Mouse (Mus musculus) midbrain, embryonic 14.5 days (tissue): ENCODE results near the gene Basp1. TPM values are rescaled to one million over a fixed set of nuclear protein-coding genes. Genes with fewer than 3 reads are reported as not detected.

Experiments
- ATAC-seq: fragments of 200-750 bp; cut with Nextera tagmentation; 2 replicates; pipeline ENCODE4 v1.8.0; 2017; ENCODE audit warnings: moderate number of reproducible peaks, moderate library complexity; ENCODE audit not compliant: low FRiP score, low TSS enrichment
- DNase-seq: peaks from one replicate; pipeline ENCODE4 v3.0.0-alpha.2; 2015
- H3K27ac ChIP-seq: fragments of 300-500 bp; sonication (generic); replicated peaks from 2 replicates; pipeline ENCODE4 v1.5.1; 2014; ENCODE audit warnings: mild to moderate bottlenecking, low read depth, low read length, moderate library complexity
- H3K27me3 ChIP-seq: fragments of 300-500 bp; sonication (generic); 2 replicates; pipeline ENCODE4 v1.6.1; 2014; ENCODE audit warnings: low read length, control low read depth, mixed read lengths; ENCODE audit not compliant: control insufficient read depth, insufficient read depth
- H3K36me3 ChIP-seq: fragments of 300-500 bp; sonication (generic); 2 replicates; pipeline ENCODE4 v1.6.1; 2014; ENCODE audit warnings: low read length, control low read depth; ENCODE audit not compliant: control insufficient read depth, insufficient read depth
- H3K4me1 ChIP-seq: fragments of 300-500 bp; sonication (generic); 2 replicates; pipeline ENCODE4 v1.6.1; 2014; ENCODE audit warnings: mild to moderate bottlenecking, antibody characterized with exemption, low read length, control low read depth; ENCODE audit not compliant: control insufficient read depth, insufficient read depth
- H3K4me2 ChIP-seq: fragments of 300-500 bp; sonication (generic); 2 replicates; pipeline ENCODE4 v1.6.1; 2014; ENCODE audit warnings: mild to moderate bottlenecking, low read length, moderate library complexity
- H3K4me3 ChIP-seq: fragments of 300-500 bp; sonication (generic); replicated peaks from 2 replicates; pipeline ENCODE4 v1.5.1; 2014; ENCODE audit warnings: low read depth, low read length
- H3K9ac ChIP-seq: fragments of 300-500 bp; sonication (generic); replicated peaks from 2 replicates; pipeline ENCODE4 v1.6.1; 2014; ENCODE audit warnings: mild to moderate bottlenecking, low read length, moderate library complexity
- H3K9me3 ChIP-seq: fragments of 300-500 bp; sonication (generic); 2 replicates; pipeline ENCODE4 v1.6.1; 2016; ENCODE audit warnings: low read length, control low read depth, mixed read lengths; ENCODE audit not compliant: control insufficient read depth
- WGBS: fragments of 180-500 bp; shearing (Covaris S2); extraction: QIAGEN DNeasy Blood & Tissue Kit; methylation state at CpG from one replicate; pipeline ENCODE4 v1.1.7; 2014; 5-methylcytosine and 5-hydroxymethylcytosine counted together
- polyA plus RNA-seq: library from polyadenylated mRNA; unstranded; fragments of >200 nt; fragmentation: Nextera tagmentation; extraction: Ambion mirVana; gene quantifications from 2 replicates; pipeline ENCODE4 v1.2.1, GENCODE M21; 2014

Basp1 gene
- polyA plus RNA-seq, 1 experiment from 2014 or later, result 227 TPM

- 91% methylated on average over 11 of the region's 11 CpGs for WGBS
- Histone ChIP-seq H3K9me3 (no peaks in the 10 kb centered on the region), H3K4me1 (0 out of 2 replicates have a peak, but pooled peaks cover 4% of the 10 kb centered on the region), H3K4me2 (no peak overlapping the region), H3K9ac (no peak overlapping the region), H3K27me3 (no peaks in the 10 kb centered on the region), H3K4me3 (no peak overlapping the region), H3K36me3 (no peaks in the 10 kb centered on the region), H3K27ac (no peak overlapping the region)
- no peak for ATAC-seq
- DNase-seq, result no peak
Observed at GRCm38 (mm10) chr15:25335277-25335676, 78.3 kb downstream of the Basp1 start.

DNA sequence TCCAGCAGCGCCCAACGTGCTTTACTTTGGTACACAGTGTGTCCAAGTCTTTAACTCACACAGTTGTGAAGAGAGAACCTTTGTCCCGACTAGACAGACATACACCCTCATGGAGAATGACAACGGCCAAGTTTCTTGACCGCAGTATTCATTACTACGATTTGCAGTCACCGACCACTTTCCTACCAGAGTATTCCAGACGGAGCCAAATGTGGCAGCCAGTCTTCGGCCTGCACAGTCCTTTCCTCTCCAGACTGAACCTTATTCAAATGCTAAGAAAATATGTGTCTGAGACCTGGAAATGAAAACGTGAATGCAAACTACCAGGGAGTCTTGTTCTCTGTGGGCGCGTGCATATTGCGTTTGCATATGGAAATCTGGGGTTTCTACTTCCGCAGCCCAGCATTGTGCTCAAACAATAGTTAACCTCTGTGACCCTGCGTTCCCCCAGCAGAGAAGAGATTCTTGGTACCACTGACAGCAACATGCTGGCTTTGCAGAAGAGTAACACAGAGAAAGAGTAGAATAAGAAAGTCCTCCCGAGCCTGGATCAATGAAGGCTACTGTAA lies 81.6 kb downstream of the Basp1 start:
- no peak overlapping the region for H3K4me2 ChIP-seq
- DNase-seq, result no peak
- WGBS, result 39% methylated on average over 16 of the region's 16 CpGs
- ATAC-seq, result no peak
- no peaks in the 10 kb centered on the region for H3K36me3 ChIP-seq
- H3K27ac ChIP-seq, result no peak overlapping the region
- no peak overlapping the region for H3K9ac ChIP-seq
- H3K4me1 ChIP-seq, result 0 out of 2 replicates have a peak, but pooled peaks cover 4% of the 10 kb centered on the region
- H3K27me3 ChIP-seq, result no peaks in the 10 kb centered on the region
- H3K4me3 ChIP-seq, result no peak overlapping the region
- H3K9me3 ChIP-seq, result no peaks in the 10 kb centered on the region

DNA sequence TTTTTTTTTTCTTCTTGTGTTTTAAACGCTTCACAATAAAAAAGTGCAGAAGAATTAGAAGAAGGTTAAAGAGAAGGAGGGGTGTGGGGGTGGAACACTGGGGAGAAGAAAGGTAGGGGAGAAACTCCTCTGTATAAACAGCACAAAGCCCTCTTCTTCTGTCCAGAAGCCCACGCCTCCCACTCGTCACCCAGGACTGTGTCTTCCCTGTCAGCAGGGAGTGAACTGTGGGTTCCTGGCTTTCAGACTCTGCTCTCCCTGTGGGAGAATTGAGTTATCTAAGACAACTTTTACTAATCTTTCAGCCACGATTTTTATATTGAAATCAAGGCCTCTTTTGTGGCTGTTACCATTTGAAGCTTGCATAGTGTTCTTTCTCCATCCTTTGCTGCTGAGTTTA lies 82.6 kb downstream of the Basp1 start:
- Histone ChIP-seq H3K9me3 (no peaks in the 10 kb centered on the region), H3K9ac (no peak overlapping the region), H3K27ac (no peak overlapping the region), H3K27me3 (no peaks in the 10 kb centered on the region), H3K36me3 (no peaks in the 10 kb centered on the region), H3K4me3 (no peak overlapping the region), H3K4me1 (0 out of 2 replicates have a peak, but pooled peaks cover 4% of the 10 kb centered on the region), H3K4me2 (no peak overlapping the region)
- DNase-seq (no peak), ATAC-seq (no peak)
- 60% methylated on average over 4 of the region's 4 CpGs for WGBS

GRCm38 (mm10) chr15:25322601-25323000 lies 91.0 kb downstream of the Basp1 start:
- no peak for DNase-seq

DNA sequence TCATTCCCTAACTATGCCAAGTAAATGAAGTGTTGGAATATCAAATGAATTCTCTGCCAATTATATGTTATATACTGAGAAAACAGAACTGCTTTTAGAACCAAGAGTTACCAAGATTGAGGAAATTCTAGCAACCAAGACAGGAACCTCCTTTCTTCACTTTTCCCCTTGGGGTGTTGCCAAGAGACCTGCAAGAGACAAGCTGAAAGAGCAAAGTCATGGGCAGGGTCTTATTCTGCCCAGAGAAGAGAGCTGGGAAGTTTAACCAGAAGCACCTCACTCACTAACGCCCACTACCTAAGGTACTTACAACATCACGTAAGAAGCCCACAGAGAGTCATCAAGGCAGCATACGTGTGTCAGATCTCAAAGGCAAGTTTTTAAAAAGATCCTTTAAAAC lies 91.5 kb downstream of the Basp1 start:
- Histone ChIP-seq H3K4me1 (no peaks in the 10 kb centered on the region), H3K27me3 (no peaks in the 10 kb centered on the region), H3K36me3 (no peaks in the 10 kb centered on the region), H3K9me3 (no peaks in the 10 kb centered on the region), H3K9ac (no peak overlapping the region), H3K27ac (no peak overlapping the region), H3K4me2 (no peak overlapping the region), H3K4me3 (no peak overlapping the region)
- 93% methylated on average over 3 of the region's 3 CpGs for WGBS
- no peak for ATAC-seq
- DNase-seq, result no peak

More at GRCm38 (mm10) chr15:25322601-25323000, 91.0 kb downstream of the Basp1 start:
- no peaks in the 10 kb centered on the region for H3K9me3 ChIP-seq
- no peak overlapping the region for H3K27ac ChIP-seq
- no peak overlapping the region for H3K9ac ChIP-seq
- no peaks in the 10 kb centered on the region for H3K27me3 ChIP-seq
- H3K4me3 ChIP-seq, result no peak overlapping the region
- WGBS, result 94% methylated on average over 2 of the region's 2 CpGs
- H3K4me1 ChIP-seq, result no peaks in the 10 kb centered on the region
- ATAC-seq, result no peak
- no peaks in the 10 kb centered on the region for H3K36me3 ChIP-seq
- no peak overlapping the region for H3K4me2 ChIP-seq

GRCm38 (mm10) chr15:25321636-25322035 lies 91.9 kb downstream of the Basp1 start:
- no peak for ATAC-seq
- no peaks in the 10 kb centered on the region for H3K36me3 ChIP-seq
- H3K4me2 ChIP-seq, result no peak overlapping the region
- H3K9me3 ChIP-seq, result no peaks in the 10 kb centered on the region
- H3K9ac ChIP-seq, result no peak overlapping the region
- no peaks in the 10 kb centered on the region for H3K27me3 ChIP-seq
- DNase-seq, result no peak
- no peak overlapping the region for H3K27ac ChIP-seq
- WGBS, result 90% methylated on average over 4 of the region's 4 CpGs
- no peaks in the 10 kb centered on the region for H3K4me1 ChIP-seq
- H3K4me3 ChIP-seq, result no peak overlapping the region

GRCm38 (mm10) chr15:25314471-25314870 lies 99.1 kb downstream of the Basp1 start:
- no peak for ATAC-seq
- Histone ChIP-seq H3K4me3 (no peak overlapping the region), H3K27ac (no peak overlapping the region), H3K4me2 (no peak overlapping the region), H3K27me3 (no peaks in the 10 kb centered on the region), H3K9ac (no peak overlapping the region), H3K9me3 (no peaks in the 10 kb centered on the region), H3K36me3 (no peaks in the 10 kb centered on the region), H3K4me1 (no peaks in the 10 kb centered on the region)
- 94% methylated on average over 3 of the region's 3 CpGs for WGBS
- DNase-seq, result no peak

Other genes starting within 250 kb of the Basp1 start
- 24.5 and 33.6 TPM in 2 replicates for gene Myo10, start 208.8 kb upstream of the Basp1 start, polyA plus RNA-seq